Mouse (Mus musculus) mouse embryonic stem cell (cell line): ENCODE results near the gene Rps16.
"Not testable (repeated sequence)": the region's sequence is repeated elsewhere in the genome, so short reads cannot be mapped to it uniquely, and the experiment has no call there.

ENCODE experiments used
- in situ Hi-C, 2 experiments: fragments of 300-500 bp; cut with MboI; formaldehyde crosslinking; loops; 1 replicate in 1 of 2; 3 replicates in 1 of 2; pipeline ENCODE4 v1.14.3; 2019 to 2020; ENCODE audit warnings: low sequenced_read_pairs in 2 of 2, low pct_unique_long_range_greater_than_20kb in 1 of 2, mixed read lengths in 1 of 2; ENCODE audit not compliant: unreplicated experiment in 1 of 2

Rps16 gene

GRCm38 (mm10) chr7:28382347-28382951 lies 32.0 kb downstream of the Rps16 start:
- in situ Hi-C loops: no loop called here

DNA sequence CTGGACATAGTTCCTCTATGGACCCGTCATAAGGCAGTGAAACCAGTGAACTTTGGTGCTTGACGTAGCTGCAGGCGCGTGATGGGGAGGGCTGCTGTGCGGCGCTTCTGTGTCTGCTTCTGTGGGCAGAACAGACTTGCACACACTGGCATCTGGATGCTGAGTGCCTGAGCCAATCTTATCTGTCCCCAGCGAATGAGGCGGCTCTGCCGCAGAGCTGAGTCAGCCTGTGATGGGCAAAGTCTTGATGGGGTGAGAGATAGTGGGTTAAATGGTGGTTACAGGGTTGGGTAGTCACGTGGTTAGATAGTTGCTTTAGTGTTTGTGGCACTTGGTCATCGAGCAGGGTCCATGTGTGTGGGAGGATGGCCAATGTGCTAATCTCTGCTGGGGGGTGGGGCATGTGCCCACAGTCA lies 32.5 kb downstream of the Rps16 start:
- in situ Hi-C loops: no loop called here

GRCm38 (mm10) chr7:28383606-28384005 lies 33.2 kb downstream of the Rps16 start:
- in situ Hi-C loops: no loop called here

GRCm38 (mm10) chr7:28384162-28384561 lies 33.7 kb downstream of the Rps16 start:
- in situ Hi-C loops: no loop called here

DNA sequence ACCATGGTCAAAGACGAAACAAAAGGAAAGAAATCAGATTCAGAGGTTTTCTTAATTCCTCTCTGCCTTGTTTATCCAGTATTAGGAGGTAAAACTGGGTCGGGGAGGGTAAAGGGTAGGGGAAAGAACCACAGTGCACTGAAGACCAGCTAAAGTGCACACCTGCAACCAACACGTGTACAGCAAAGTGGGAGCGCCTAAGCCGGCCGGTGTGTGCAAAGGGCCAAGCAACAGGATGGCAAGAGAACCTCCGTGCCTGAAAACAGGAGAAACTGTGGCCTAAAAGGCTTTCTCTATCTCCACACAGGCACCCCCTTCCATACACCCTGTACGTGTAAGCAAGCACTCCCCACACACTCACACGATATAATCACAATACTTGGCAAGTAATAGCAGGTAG lies 34.7 kb downstream of the Rps16 start:
- in situ Hi-C loops: no loop called here

DNA sequence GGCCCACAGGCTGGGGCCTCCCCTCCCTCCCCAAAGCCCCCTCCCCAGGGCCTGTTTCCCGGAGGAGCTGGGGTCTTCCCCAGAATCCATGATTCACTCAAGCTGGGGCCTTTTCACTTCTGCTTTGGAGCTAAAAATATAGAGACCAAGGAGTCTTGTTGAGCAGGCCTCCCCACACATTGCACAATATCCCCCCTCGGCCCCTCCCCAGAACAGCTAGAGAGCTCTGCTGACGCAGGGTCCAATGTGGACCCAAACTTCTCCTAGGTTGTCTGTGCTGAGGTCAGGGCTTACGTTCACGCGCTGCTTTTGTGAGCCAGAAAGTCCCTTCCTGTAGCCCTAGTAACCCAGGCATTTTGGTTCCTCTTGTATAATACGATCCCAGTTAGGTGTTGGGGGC lies 35.6 kb downstream of the Rps16 start:
- in situ Hi-C loops: no loop called here

DNA sequence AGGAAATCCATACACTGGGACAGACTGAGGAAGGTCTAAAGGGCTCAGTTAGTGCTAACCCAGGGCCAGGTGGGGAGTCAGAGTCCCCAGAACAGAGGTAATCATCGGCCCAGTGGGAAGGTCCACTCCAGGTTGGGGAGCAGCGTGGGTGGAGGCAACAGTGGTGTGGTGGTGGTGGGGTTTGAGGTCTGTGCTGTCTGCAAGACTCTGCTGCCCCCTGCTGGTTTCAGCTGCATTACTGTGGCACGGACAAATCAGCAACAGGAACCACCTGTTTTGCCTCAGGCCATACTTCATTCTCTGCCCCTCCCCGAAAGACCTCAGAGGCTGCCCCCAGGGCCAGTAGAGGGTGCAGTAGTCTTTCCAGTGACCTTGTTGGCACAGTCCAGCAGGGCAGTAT lies 36.0 kb downstream of the Rps16 start:
- in situ Hi-C loops: no loop called here

GRCm38 (mm10) chr7:28386877-28387276 lies 36.4 kb downstream of the Rps16 start:
- in situ Hi-C loops: not testable (repeated sequence)

- in situ Hi-C loops: not testable (repeated sequence)
Measured at GRCm38 (mm10) chr7:28387384-28387783, 36.9 kb downstream of the Rps16 start.

DNA sequence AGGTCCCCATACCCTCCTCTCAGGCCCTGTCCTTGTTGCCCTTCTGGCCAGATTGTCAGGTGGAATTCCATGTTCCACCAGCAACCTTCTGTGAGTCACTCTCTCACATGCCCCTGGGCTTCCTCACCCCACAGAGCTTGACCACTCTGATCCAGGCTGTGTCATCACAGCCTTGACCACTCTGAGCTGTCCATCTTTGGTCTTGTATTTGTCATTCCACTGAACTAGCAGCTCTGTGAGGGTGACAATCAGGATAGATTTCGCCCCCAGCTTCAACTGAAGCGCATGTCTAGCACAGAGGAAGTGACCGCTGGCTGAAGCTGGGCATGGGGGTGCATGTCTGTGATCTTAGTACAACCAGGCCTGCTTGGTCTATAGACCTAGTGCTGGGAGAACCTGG lies 39.9 kb downstream of the Rps16 start:
- in situ Hi-C loops: no loop called here

- in situ Hi-C loops: no loop called here
Measured at GRCm38 (mm10) chr7:28392429-28393271, 42.2 kb downstream of the Rps16 start, which contains the start of the genes Med29 and Paf1. Gene Med29, minus strand, starts transcription at chr7:28392708. Gene Paf1, plus strand, starts transcription at chr7:28392951.

GRCm38 (mm10) chr7:28393272-28393951 lies 43.0 kb downstream of the Rps16 start:
- in situ Hi-C loops: no loop called here

GRCm38 (mm10) chr7:28395425-28395824 lies 45.0 kb downstream of the Rps16 start:
- in situ Hi-C loops: no loop called here

DNA sequence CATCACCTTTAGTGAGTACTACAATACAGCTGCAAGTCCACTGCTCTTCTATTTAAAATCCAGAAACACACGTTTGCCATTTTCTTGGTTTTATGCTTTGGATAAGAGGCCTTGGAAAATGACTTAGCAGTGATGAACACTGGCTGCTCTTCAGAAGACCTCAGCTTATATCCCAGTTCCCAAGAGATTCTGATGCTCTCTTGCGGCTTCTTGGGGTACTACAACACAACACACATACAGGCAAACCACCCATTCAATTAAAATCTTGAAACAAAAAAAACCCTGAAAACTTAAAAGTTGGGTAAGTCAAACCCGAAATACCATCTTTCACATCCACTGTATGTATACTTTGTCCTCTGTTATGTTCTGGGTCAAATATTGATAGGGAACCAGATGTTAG lies 47.5 kb downstream of the Rps16 start:
- in situ Hi-C loops: no loop called here

DNA sequence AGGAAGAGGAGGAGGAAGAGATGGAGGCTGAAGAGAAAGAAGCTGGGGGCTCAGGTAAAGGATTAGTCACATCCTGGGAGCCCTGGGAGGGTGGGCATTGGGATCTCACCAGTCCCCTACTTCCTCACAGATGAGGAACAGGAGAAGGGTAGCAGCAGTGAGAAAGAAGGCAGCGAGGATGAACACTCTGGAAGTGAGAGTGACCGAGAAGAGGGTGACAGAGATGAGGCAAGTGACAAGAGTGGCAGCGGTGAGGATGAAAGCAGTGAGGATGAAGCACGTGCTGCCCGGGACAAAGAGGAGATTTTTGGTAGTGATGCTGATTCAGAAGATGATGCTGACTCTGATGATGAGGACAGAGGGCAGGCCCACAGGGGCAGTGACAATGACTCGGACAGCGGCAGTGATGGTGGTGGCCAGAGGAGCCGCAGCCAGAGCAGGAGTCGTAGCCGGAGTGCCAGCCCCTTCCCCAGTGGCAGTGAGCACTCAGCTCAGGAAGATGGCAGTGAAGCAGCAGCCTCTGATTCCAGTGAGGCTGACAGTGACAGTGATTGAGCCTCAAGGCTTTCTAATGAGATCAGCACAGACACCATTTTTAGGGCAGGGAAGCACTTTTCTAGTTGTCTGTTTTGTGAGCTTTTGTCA lies 48.4 kb downstream of the Rps16 start:
- in situ Hi-C loops: no loop called here

DNA sequence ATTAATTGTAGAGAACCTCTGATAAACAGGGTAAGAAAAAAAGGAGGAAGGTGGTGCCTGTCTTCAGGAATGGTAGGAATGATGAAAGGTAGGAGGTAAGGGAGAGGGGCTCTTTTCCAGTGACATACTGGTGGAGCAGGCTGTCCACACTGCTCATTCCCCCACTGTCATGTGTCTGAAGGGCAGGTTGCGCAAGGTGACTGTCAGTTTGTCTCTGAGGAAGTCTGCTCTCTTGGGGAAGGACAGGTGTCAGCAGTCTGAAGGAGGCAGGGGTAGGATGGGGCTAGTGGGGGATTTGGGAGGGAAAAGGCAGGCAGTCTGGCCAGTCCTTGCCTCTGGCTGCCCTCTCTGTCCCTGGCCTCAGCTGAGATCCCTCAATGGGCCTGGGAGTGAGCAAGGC lies 50.6 kb downstream of the Rps16 start:
- in situ Hi-C loops: no loop called here

DNA sequence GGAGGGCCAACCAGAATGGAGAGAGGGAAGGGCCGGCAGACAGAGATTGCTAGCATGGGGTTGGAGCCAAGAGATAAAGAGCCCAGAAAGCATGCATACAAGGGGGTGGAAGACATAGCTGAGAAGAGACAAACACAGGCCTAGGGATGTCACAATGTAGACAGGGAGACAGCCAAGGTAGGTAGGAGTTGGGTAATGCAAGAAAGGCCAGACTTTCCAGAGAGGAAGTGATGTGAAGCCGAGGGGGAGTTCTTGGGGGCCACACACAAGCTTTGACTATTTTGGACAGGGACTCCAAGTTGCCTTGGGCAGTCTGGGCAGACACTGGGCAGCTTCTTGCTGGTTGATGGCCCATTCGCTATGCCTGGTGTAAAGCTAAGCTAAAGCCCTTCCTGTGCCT lies 51.5 kb downstream of the Rps16 start:
- in situ Hi-C loops: no loop called here
